Mouse (Mus musculus): ENCODE measurements around the gene Aes.

The Aes gene

GRCm38 (mm10) chr10:81559163-81559626 is at the start of gene Aes:
Gene Aes, plus strand, starts transcription at chr10:81559488.
- in situ Hi-C loops (cut with MboI; ENCODE audit: low pct_unique_long_range_greater_than_20kb in 1 of 2, low sequenced_read_pairs in 2 of 2, unreplicated experiment in 1 of 2) = loop anchor here in 1 of 2 experiments (10.0 kb wide), 2 partner anchors 46 to 54 kb away; partner anchors contain the start of genes BC025920, S1pr4 and Tle6

GRCm38 (mm10) chr10:81510246-81510810 is 49.0 kb upstream of the Aes start:
- in situ Hi-C loops (cut with MboI; ENCODE audit: low pct_unique_long_range_greater_than_20kb in 1 of 2, low sequenced_read_pairs in 2 of 2, unreplicated experiment in 1 of 2) = no loop called here

GRCm38 (mm10) chr10:81513798-81514197 is 45.5 kb upstream of the Aes start:
- in situ Hi-C loops (cut with MboI; ENCODE audit: low pct_unique_long_range_greater_than_20kb in 1 of 2, low sequenced_read_pairs in 2 of 2, unreplicated experiment in 1 of 2) = no loop called here

GRCm38 (mm10) chr10:81517227-81517626 is 42.1 kb upstream of the Aes start:
- in situ Hi-C loops (cut with MboI; ENCODE audit: low pct_unique_long_range_greater_than_20kb in 1 of 2, low sequenced_read_pairs in 2 of 2, unreplicated experiment in 1 of 2) = no loop called here

- in situ Hi-C loops (cut with MboI; ENCODE audit: low pct_unique_long_range_greater_than_20kb in 1 of 2, low sequenced_read_pairs in 2 of 2, unreplicated experiment in 1 of 2) = no loop called here
Measured at GRCm38 (mm10) chr10:81518546-81518945, 40.7 kb upstream of the Aes start.

GRCm38 (mm10) chr10:81519227-81519977 is 39.9 kb upstream of the Aes start:
- in situ Hi-C loops (cut with MboI; ENCODE audit: low pct_unique_long_range_greater_than_20kb in 1 of 2, low sequenced_read_pairs in 2 of 2, unreplicated experiment in 1 of 2) = no loop called here

- in situ Hi-C loops (cut with MboI; ENCODE audit: low pct_unique_long_range_greater_than_20kb in 1 of 2, low sequenced_read_pairs in 2 of 2, unreplicated experiment in 1 of 2) = no loop called here
Measured at GRCm38 (mm10) chr10:81519978-81520365, 39.3 kb upstream of the Aes start.

GRCm38 (mm10) chr10:81523142-81523541 is 36.1 kb upstream of the Aes start:
- in situ Hi-C loops (cut with MboI; ENCODE audit: low pct_unique_long_range_greater_than_20kb in 1 of 2, low sequenced_read_pairs in 2 of 2, unreplicated experiment in 1 of 2) = no loop called here

- in situ Hi-C loops (cut with MboI; ENCODE audit: low pct_unique_long_range_greater_than_20kb in 1 of 2, low sequenced_read_pairs in 2 of 2, unreplicated experiment in 1 of 2) = no loop called here
Measured at GRCm38 (mm10) chr10:81523570-81523969, 35.7 kb upstream of the Aes start.

- in situ Hi-C loops (cut with MboI; ENCODE audit: low pct_unique_long_range_greater_than_20kb in 1 of 2, low sequenced_read_pairs in 2 of 2, unreplicated experiment in 1 of 2) = no loop called here
Measured at GRCm38 (mm10) chr10:81524051-81524605, 35.2 kb upstream of the Aes start, which contains the start of gene Gna15. Gene Gna15, minus strand, starts transcription at chr10:81524225.

- in situ Hi-C loops (cut with MboI; ENCODE audit: low pct_unique_long_range_greater_than_20kb in 1 of 2, low sequenced_read_pairs in 2 of 2, unreplicated experiment in 1 of 2) = loop anchor here in 1 of 2 experiments (5.0 kb wide), 1 partner anchor 128 kb away; no protein-coding TSS in a partner anchor
Measured at GRCm38 (mm10) chr10:81525017-81525694, 34.1 kb upstream of the Aes start.

GRCm38 (mm10) chr10:81526779-81527178 is 32.5 kb upstream of the Aes start:
- in situ Hi-C loops (cut with MboI; ENCODE audit: low pct_unique_long_range_greater_than_20kb in 1 of 2, low sequenced_read_pairs in 2 of 2, unreplicated experiment in 1 of 2) = loop anchor here in 1 of 2 experiments (5.0 kb wide), 1 partner anchor 129 kb away; no protein-coding TSS in a partner anchor

- in situ Hi-C loops (cut with MboI; ENCODE audit: low pct_unique_long_range_greater_than_20kb in 1 of 2, low sequenced_read_pairs in 2 of 2, unreplicated experiment in 1 of 2) = loop anchor here in 1 of 2 experiments (10.0 kb wide), 1 partner anchor 330 kb away; the partner anchor contains the start of gene Nmrk2
Measured at GRCm38 (mm10) chr10:81534826-81535225, 24.5 kb upstream of the Aes start.

- in situ Hi-C loops (cut with MboI; ENCODE audit: low pct_unique_long_range_greater_than_20kb in 1 of 2, low sequenced_read_pairs in 2 of 2, unreplicated experiment in 1 of 2) = loop anchor here in 1 of 2 experiments (10.0 kb wide), 1 partner anchor 332 kb away; the partner anchor contains the start of gene Nmrk2
Measured at GRCm38 (mm10) chr10:81536734-81537133, 22.6 kb upstream of the Aes start.

GRCm38 (mm10) chr10:81537429-81537828 is 21.9 kb upstream of the Aes start:
- in situ Hi-C loops (cut with MboI; ENCODE audit: low pct_unique_long_range_greater_than_20kb in 1 of 2, low sequenced_read_pairs in 2 of 2, unreplicated experiment in 1 of 2) = loop anchor here in 1 of 2 experiments (10.0 kb wide), 1 partner anchor 333 kb away; the partner anchor contains the start of gene Nmrk2

GRCm38 (mm10) chr10:81538321-81539048 is 20.8 kb upstream of the Aes start:
- in situ Hi-C loops (cut with MboI; ENCODE audit: low pct_unique_long_range_greater_than_20kb in 1 of 2, low sequenced_read_pairs in 2 of 2, unreplicated experiment in 1 of 2) = loop anchor here in 1 of 2 experiments (10.0 kb wide), 1 partner anchor 334 kb away; the partner anchor contains the start of gene Nmrk2

GRCm38 (mm10) chr10:81541363-81541762 is 17.9 kb upstream of the Aes start:
- in situ Hi-C loops (cut with MboI; ENCODE audit: low pct_unique_long_range_greater_than_20kb in 1 of 2, low sequenced_read_pairs in 2 of 2, unreplicated experiment in 1 of 2) = no loop called here

GRCm38 (mm10) chr10:81541803-81542202 is 17.5 kb upstream of the Aes start:
- in situ Hi-C loops (cut with MboI; ENCODE audit: low pct_unique_long_range_greater_than_20kb in 1 of 2, low sequenced_read_pairs in 2 of 2, unreplicated experiment in 1 of 2) = no loop called here

All from mouse embryonic stem cell (cell line).